Mouse (Mus musculus) liver, embryonic 11.5 days (tissue): Measurements from ENCODE around the gene Sbno2. TPM values are rescaled to one million over a fixed set of nuclear protein-coding genes. Genes with fewer than 3 reads are reported as not detected.
"Not testable (repeated sequence)": the region's sequence is repeated elsewhere in the genome, so short reads cannot be mapped to it uniquely, and the experiment has no call there.

Experiments used
- ATAC-seq: fragments of 200-750 bp; cut with Nextera tagmentation; replicated peaks from 2 replicates; pipeline ENCODE4 v1.8.0; 2017; ENCODE audit warnings: moderate number of reproducible peaks, mild to moderate bottlenecking, moderate TSS enrichment, moderate library complexity; ENCODE audit not compliant: low FRiP score
- DNase-seq: peaks from one replicate; pipeline ENCODE4 v3.0.0-alpha.2; 2017; ENCODE audit warnings: low spot score
- H3K27ac ChIP-seq: fragments of 300-500 bp; sonication (generic); 2 replicates; pipeline ENCODE4 v1.5.1; 2014; ENCODE audit warnings: mild to moderate bottlenecking, low read depth, low read length, control low read depth
- H3K27me3 ChIP-seq: fragments of 300-500 bp; sonication (generic); replicated peaks from 2 replicates; pipeline ENCODE4 v1.6.1; 2014; ENCODE audit warnings: low read length, mixed read lengths; ENCODE audit not compliant: control insufficient read depth, insufficient read depth
- H3K36me3 ChIP-seq: fragments of 300-500 bp; sonication (generic); 2 replicates; pipeline ENCODE4 v1.6.1; 2014; ENCODE audit warnings: mild to moderate bottlenecking, low read length, moderate library complexity, mixed read lengths; ENCODE audit not compliant: control insufficient read depth, insufficient read depth
- H3K4me1 ChIP-seq: fragments of 300-500 bp; sonication (generic); replicated peaks from 2 replicates; pipeline ENCODE4 v1.6.1; 2014; ENCODE audit warnings: low read length, mixed read lengths; ENCODE audit not compliant: control insufficient read depth, insufficient read depth
- H3K4me2 ChIP-seq: fragments of 300-500 bp; sonication (generic); 2 replicates; pipeline ENCODE4 v1.6.1; 2014; ENCODE audit warnings: mild to moderate bottlenecking, control low read depth, moderate library complexity
- H3K4me3 ChIP-seq: fragments of 300-500 bp; sonication (generic); 2 replicates; pipeline ENCODE4 v1.5.1; 2014; ENCODE audit warnings: low read depth, low read length, control low read depth
- H3K9ac ChIP-seq: fragments of 300-500 bp; sonication (generic); 2 replicates; pipeline ENCODE4 v1.6.1; 2014; ENCODE audit warnings: low read depth, low read length, control low read depth
- H3K9me3 ChIP-seq: fragments of 300-500 bp; sonication (generic); 2 replicates; pipeline ENCODE4 v1.6.1; 2016; ENCODE audit warnings: low read length, inconsistent platforms, mixed read lengths; ENCODE audit not compliant: control insufficient read depth
- WGBS: fragments of 180-500 bp; shearing (Covaris S2); extraction: QIAGEN DNeasy Blood & Tissue Kit; methylation state at CpG from one replicate; pipeline ENCODE4 v1.1.7; 2014; 5-methylcytosine and 5-hydroxymethylcytosine counted together
- polyA plus RNA-seq: library from polyadenylated mRNA; unstranded; fragments of >200 nt; fragmentation: Nextera tagmentation; extraction: Ambion mirVana; gene quantifications from 2 replicates; pipeline ENCODE4 v1.2.1, GENCODE M21; 2014

Gene Sbno2
- polyA plus RNA-seq, 1 experiment from 2014 or later: 19.2 TPM

DNA sequence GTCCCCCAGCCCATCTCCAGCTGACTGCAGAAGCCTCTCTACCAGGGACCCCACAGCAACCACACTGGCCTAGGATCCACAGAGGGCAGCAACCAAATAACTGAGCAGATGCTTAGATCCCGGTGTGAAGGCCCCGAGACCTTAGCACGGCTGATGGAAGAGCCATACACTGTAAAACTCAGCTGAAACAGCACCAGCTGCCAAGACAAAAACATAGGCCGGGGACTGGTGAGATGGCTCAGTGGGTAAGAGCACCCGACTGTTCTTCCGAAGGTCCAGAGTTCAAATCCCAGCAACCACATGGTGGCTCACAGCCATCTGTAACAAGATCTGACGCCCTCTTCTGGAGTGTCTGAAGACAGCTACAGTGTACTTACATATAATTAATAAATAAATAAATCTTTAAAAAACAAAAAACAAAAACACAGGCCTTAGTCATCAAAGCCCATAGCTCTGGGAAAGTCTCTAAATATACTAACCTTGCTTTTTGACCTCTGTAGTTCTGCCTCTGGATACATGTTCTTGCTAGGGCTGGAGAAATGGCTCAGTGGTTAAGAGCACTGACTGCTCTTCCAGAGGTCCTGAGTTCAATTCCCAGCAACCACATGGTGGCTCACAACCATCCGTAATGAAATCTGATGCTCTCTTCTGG is 63.8 kb downstream of the Sbno2 start:
- 82% methylated on average over 8 of the region's 8 CpGs for WGBS
- not testable (repeated sequence) for H3K27me3 ChIP-seq, H3K9ac ChIP-seq, H3K4me3 ChIP-seq, ATAC-seq, DNase-seq, H3K9me3 ChIP-seq, H3K4me2 ChIP-seq
- Histone ChIP-seq H3K27ac (peak overlapping the region; percentile 3; the same call in 1 of the 2 replicates), H3K4me1 (peaks cover 14% of the 10 kb centered on the region), H3K36me3 (peaks cover 18% of the 10 kb centered on the region; the same call in 1 of the 2 replicates)

GRCm38 (mm10) chr10:80039559-80039979 is 65.8 kb downstream of the Sbno2 start, which contains the start of gene Polr2e:
Polr2e (minus strand) TSS chr10:80039795.
- Histone ChIP-seq H3K9me3 (no peaks in the 10 kb centered on the region), H3K9ac (peak within 1 kb of the TSS; percentile 81), H3K27me3 (no peaks in the 10 kb centered on the region), H3K4me3 (peak within 1 kb of the TSS; percentile 75), H3K36me3 (peaks cover 34% of the 10 kb centered on the region), H3K27ac (peak within 1 kb of the TSS; percentile 3; the same call in 1 of the 2 replicates), H3K4me1 (peaks cover 14% of the 10 kb centered on the region), H3K4me2 (peak within 1 kb of the TSS; percentile 90)
- ATAC-seq (peak; percentile 97), DNase-seq (peak; percentile 98)
- under 1% methylated on average over 40 of the region's 40 CpGs for WGBS

DNA sequence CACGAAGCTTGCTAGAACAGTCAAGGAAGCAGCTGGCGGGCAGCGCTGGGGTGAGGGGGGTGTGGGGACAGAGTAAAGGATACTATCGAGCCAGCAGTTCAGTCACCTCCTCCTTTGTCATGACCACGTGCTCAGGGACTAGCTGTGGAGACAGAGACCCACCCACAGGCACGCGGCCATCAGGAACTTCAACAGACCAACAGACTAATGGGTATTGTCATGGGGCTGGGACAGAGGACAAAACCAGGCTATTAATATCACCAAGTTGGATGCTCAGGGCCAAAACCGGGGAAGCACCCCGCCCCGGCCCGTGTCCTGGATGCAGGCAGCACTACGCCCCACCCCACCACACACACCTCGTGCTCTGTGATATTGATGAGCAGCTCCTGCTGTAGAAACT is 68.5 kb downstream of the Sbno2 start:
- WGBS: 91% methylated on average over 13 of the region's 13 CpGs
- Histone ChIP-seq H3K4me2 (no peak overlapping the region), H3K27me3 (no peaks in the 10 kb centered on the region), H3K27ac (no peak overlapping the region), H3K9ac (no peak overlapping the region), H3K4me3 (no peak overlapping the region), H3K9me3 (no peaks in the 10 kb centered on the region), H3K4me1 (peaks cover 41% of the 10 kb centered on the region), H3K36me3 (peaks cover 38% of the 10 kb centered on the region)
- DNase-seq (no peak), ATAC-seq (no peak)

GRCm38 (mm10) chr10:80035686-80036085 is 69.7 kb downstream of the Sbno2 start:
- Histone ChIP-seq H3K9ac (peak overlapping the region; percentile 20; the same call in 1 of the 2 replicates), H3K4me3 (no peak overlapping the region), H3K36me3 (peaks cover 38% of the 10 kb centered on the region), H3K27me3 (no peaks in the 10 kb centered on the region), H3K4me2 (no peak overlapping the region), H3K9me3 (no peaks in the 10 kb centered on the region), H3K4me1 (peaks cover 41% of the 10 kb centered on the region), H3K27ac (peak overlapping the region; percentile 4; the same call in 1 of the 2 replicates)
- ATAC-seq: no peak
- 91% methylated on average over 5 of the region's 5 CpGs for WGBS
- no peak for DNase-seq

DNA sequence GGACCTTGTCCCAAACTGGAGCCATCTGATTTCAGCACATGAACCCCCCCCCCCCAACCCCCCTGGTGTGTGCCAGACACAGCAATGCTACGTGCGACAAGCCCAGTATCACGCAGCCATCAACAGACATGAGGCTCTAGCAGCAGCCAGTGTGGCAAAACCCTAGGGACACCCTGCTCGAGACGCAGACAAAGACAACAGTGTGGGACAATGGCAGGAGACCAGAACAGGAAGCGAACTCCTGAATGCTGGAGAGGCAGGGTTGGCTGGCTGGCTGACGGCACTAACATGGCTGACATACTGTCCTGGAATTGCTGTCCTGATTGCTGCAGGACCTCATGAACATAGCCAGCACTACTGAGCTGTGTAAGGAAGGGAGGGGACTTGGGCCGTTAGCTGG is 70.2 kb downstream of the Sbno2 start:
- H3K4me1 ChIP-seq: peaks cover 41% of the 10 kb centered on the region
- H3K9me3 ChIP-seq: no peaks in the 10 kb centered on the region
- H3K9ac ChIP-seq: 0 out of 2 replicates have a peak overlapping the region, but pooled peaks have one; percentile 9
- no peaks in the 10 kb centered on the region for H3K27me3 ChIP-seq
- H3K36me3 ChIP-seq: peaks cover 38% of the 10 kb centered on the region
- DNase-seq (no peak), ATAC-seq (no peak)
- peak overlapping the region; percentile 4; the same call in 1 of the 2 replicates for H3K27ac ChIP-seq
- no peak overlapping the region for H3K4me3 ChIP-seq
- no peak overlapping the region for H3K4me2 ChIP-seq
- WGBS: 85% methylated on average over 8 of the region's 8 CpGs

DNA sequence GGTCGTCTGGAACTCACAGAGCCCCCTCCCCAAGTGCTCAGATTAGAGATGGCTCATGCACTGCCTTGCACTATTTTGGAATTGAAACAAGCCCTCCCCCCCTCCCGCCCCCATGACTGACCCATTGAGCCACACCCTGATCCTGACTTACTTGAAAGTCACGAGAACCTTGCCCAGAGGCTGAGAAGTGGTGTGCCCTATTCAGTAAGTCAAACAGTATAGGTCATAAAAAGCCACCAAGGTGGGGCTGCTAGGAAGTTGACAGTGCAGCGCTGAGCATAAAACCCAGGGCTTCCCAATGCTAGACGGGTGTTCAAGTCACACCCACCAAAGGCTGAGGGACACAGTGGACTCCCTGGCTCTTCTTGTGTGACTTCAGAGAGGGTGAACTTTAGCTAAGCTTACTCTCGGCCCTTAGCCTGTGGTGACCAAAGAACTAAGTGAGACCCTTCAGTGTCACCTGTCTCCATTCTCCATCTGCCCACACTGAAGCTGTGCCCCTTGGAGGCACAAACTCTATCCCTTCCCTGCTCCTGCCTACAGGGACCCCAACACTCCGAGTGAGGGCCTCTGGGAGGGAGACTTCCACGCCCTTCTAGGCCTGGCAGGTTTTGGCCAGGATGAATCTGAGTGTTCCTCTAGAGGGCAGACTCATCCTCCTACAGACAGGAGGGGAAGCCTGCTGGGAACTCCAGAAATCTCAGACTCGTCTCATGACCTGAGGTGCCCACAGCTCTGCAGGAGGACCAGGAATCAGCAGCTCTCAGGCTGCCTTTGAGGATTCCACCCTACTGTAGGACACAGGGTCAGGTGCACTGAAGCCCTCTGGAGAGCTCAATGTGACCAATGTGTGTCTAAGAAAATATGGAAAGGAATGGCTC is 71.6 kb downstream of the Sbno2 start:
- H3K9ac ChIP-seq: 0 out of 2 replicates have a peak overlapping the region, but pooled peaks have one; percentile 43
- peaks cover 39% of the 10 kb centered on the region for H3K4me1 ChIP-seq
- 0 out of 2 replicates have a peak overlapping the region, but pooled peaks have one; percentile 2 for H3K4me3 ChIP-seq
- WGBS: 27% methylated on average over 9 of the region's 9 CpGs
- DNase-seq (no peak), ATAC-seq (peak; percentile 22; the same call in 1 of the 2 replicates)
- peaks cover 43% of the 10 kb centered on the region for H3K36me3 ChIP-seq
- H3K27me3 ChIP-seq: no peaks in the 10 kb centered on the region
- H3K9me3 ChIP-seq: no peaks in the 10 kb centered on the region
- H3K4me2 ChIP-seq: peak overlapping the region; percentile 8
- H3K27ac ChIP-seq: peak overlapping the region; percentile 39

- peaks cover 42% of the 10 kb centered on the region for H3K36me3 ChIP-seq
- H3K27me3 ChIP-seq: no peaks in the 10 kb centered on the region
- peaks cover 39% of the 10 kb centered on the region for H3K4me1 ChIP-seq
- DNase-seq: no peak
- H3K4me2 ChIP-seq: peak overlapping the region; percentile 8
- peak overlapping the region; percentile 39 for H3K27ac ChIP-seq
- 0 out of 2 replicates have a peak overlapping the region, but pooled peaks have one; percentile 0 for H3K4me3 ChIP-seq
- WGBS: 10% methylated on average over 5 of the region's 5 CpGs
- no peaks in the 10 kb centered on the region for H3K9me3 ChIP-seq
- ATAC-seq: no peak; the same call in none of the 2 replicates
- H3K9ac ChIP-seq: peak overlapping the region; percentile 22; the same call in 1 of the 2 replicates
These were observed 72.4 kb downstream of the Sbno2 start for GRCm38 (mm10) chr10:80032799-80033480.

- ATAC-seq (no peak), DNase-seq (no peak)
- H3K27me3 ChIP-seq: no peaks in the 10 kb centered on the region
- H3K27ac ChIP-seq: no peak overlapping the region
- peaks cover 30% of the 10 kb centered on the region for H3K36me3 ChIP-seq
- H3K4me2 ChIP-seq: no peak overlapping the region
- H3K4me1 ChIP-seq: peaks cover 37% of the 10 kb centered on the region
- no peaks in the 10 kb centered on the region for H3K9me3 ChIP-seq
- 87% methylated on average over 17 of the region's 17 CpGs for WGBS
- no peak overlapping the region for H3K4me3 ChIP-seq
- H3K9ac ChIP-seq: no peak overlapping the region
These were observed 74.6 kb downstream of the Sbno2 start for GRCm38 (mm10) chr10:80030736-80031135.
